Mouse (Mus musculus) intestine, embryonic 14.5 days (tissue): ENCODE results near the gene Cenph. TPM values are rescaled to one million over a fixed set of nuclear protein-coding genes. Genes with fewer than 3 reads are reported as not detected.
"Not testable (repeated sequence)": the region's sequence is repeated elsewhere in the genome, so short reads cannot be mapped to it uniquely, and the experiment has no call there.

Source experiments
- ATAC-seq: fragments of 200-750 bp; cut with Nextera tagmentation; replicated peaks from 2 replicates; pipeline ENCODE4 v1.8.0; 2017; ENCODE audit warnings: low read depth, moderate number of reproducible peaks, moderate TSS enrichment, moderate library complexity; ENCODE audit not compliant: low FRiP score, low TSS enrichment
- DNase-seq: peaks from one replicate; pipeline ENCODE4 v3.0.0-alpha.2; 2018; ENCODE audit warnings: low spot score
- H3K27ac ChIP-seq: fragments of 300-500 bp; sonication (generic); 2 replicates; pipeline ENCODE4 v1.5.1; 2014; ENCODE audit warnings: low read depth, mild to moderate bottlenecking, control low read depth
- H3K27me3 ChIP-seq: fragments of 300-500 bp; sonication (generic); replicated peaks from 2 replicates; pipeline ENCODE4 v1.6.1; 2014; ENCODE audit warnings: low read length, control low read depth; ENCODE audit not compliant: control insufficient read depth, insufficient read depth
- H3K36me3 ChIP-seq: fragments of 300-500 bp; sonication (generic); 2 replicates; pipeline ENCODE4 v1.6.1; 2014; ENCODE audit warnings: low read length, control low read depth; ENCODE audit not compliant: control insufficient read depth, insufficient read depth
- H3K4me1 ChIP-seq: fragments of 300-500 bp; sonication (generic); replicated peaks from 2 replicates; pipeline ENCODE4 v1.6.1; 2014; ENCODE audit warnings: low read length, control low read depth, mixed read lengths; ENCODE audit not compliant: control insufficient read depth, insufficient read depth
- H3K4me2 ChIP-seq: fragments of 300-500 bp; sonication (generic); 2 replicates; pipeline ENCODE4 v1.6.1; 2014; ENCODE audit warnings: low read length
- H3K4me3 ChIP-seq: fragments of 300-500 bp; sonication (generic); 2 replicates; pipeline ENCODE4 v1.5.1; 2014; ENCODE audit warnings: low read depth, low read length, control low read depth, mixed read lengths
- H3K9ac ChIP-seq: fragments of 300-500 bp; sonication (generic); 2 replicates; pipeline ENCODE4 v1.6.1; 2014; ENCODE audit warnings: mild to moderate bottlenecking, low read length
- H3K9me3 ChIP-seq: fragments of 300-500 bp; sonication (generic); 2 replicates; pipeline ENCODE4 v1.6.1; 2016; ENCODE audit warnings: low read length, control low read depth; ENCODE audit not compliant: control insufficient read depth
- WGBS: fragments of 180-500 bp; shearing (Covaris S2); extraction: QIAGEN DNeasy Blood & Tissue Kit; methylation state at CpG from one replicate; pipeline ENCODE4 v1.1.7; 2014; 5-methylcytosine and 5-hydroxymethylcytosine counted together
- polyA plus RNA-seq: library from polyadenylated mRNA; unstranded; fragments of >200 nt; fragmentation: Nextera tagmentation; extraction: Ambion mirVana; gene quantifications from 2 replicates; pipeline ENCODE4 v1.2.1, GENCODE M21; 2014

The Cenph gene
- 35.7 and 39.0 TPM in 2 replicates for polyA plus RNA-seq

DNA sequence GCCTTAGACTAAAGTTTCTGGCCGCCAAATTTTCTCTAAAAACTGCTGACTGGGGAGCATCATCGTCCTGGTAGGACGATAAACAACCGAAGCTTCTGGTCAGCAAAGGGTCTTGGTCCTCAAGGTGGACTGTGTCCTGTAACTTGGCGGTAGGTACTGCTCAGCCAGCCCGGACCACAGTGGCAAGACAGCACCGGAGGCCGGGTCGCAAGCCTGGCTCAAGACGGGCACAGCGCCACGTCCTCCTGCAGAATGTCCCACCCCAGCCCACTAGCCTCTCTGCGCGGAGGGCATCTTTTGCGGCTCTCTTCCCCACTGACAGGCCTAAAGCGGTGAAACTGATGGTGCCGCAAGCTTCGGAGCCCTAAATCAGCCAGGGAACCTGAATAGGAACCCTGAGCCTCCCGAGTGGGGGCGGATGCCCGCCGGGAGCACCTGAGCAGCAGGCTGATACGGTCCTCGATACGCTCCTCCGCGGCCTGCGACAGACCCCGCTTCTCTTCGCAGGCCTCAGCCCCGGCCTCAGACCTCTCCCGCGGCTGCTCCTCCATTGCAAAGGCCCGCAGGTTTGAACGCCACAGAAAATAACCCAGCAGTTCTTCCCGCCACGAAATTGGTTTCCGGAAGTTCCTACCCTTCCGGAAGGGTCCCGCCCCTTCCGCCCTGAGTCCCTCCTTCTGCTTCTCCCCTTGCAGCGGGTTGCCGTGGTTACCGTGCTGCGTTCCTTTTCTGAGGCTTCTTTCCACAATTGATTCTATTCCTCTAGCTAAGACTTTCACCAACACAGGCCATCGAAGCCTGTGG is at the start of gene Cenph:
Cenph (minus strand) TSS at position 648 of the 804 bp plus-strand sequence.
- Histone ChIP-seq H3K4me2 (peak within 1 kb of the TSS; percentile 97), H3K27me3 (no peaks in the 10 kb centered on the region), H3K27ac (peak within 1 kb of the TSS; percentile 9; the same call in 1 of the 2 replicates), H3K4me3 (peak within 1 kb of the TSS; percentile 91), H3K9me3 (no peaks in the 10 kb centered on the region), H3K9ac (peak within 1 kb of the TSS; percentile 70), H3K36me3 (peaks cover 36% of the 10 kb centered on the region), H3K4me1 (peaks cover 13% of the 10 kb centered on the region)
- peak; percentile 90 for ATAC-seq
- WGBS, result under 1% methylated on average over 46 of the region's 46 CpGs
- DNase-seq, result peak; percentile 88

DNA sequence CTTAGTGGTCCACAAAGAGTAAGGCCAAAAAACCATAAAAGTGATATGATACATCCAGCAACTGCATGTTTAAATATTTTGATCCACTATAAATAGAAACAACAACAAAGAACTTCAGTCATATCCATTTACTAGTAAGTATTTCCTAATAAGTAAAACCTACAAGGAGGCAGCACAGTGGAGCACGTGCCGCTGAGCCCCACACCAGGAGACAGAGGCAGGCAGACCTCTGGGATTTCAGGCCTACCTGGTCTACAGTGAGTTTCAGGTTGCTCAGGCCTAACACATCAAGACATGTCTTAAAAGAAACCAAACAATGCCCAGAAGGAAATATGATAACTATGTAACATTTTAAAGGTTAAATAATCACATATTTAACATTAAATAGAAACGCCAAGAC is 49.2 kb upstream of the Cenph start:
- no peak for ATAC-seq
- Histone ChIP-seq H3K4me3 (no peak overlapping the region), H3K27me3 (no peaks in the 10 kb centered on the region), H3K27ac (no peak overlapping the region), H3K9me3 (no peaks in the 10 kb centered on the region), H3K9ac (no peak overlapping the region), H3K4me1 (no peaks in the 10 kb centered on the region), H3K4me2 (no peak overlapping the region), H3K36me3 (peaks cover 74% of the 10 kb centered on the region)
- no peak for DNase-seq
- 92% methylated on average over 3 of the region's 3 CpGs for WGBS

DNA sequence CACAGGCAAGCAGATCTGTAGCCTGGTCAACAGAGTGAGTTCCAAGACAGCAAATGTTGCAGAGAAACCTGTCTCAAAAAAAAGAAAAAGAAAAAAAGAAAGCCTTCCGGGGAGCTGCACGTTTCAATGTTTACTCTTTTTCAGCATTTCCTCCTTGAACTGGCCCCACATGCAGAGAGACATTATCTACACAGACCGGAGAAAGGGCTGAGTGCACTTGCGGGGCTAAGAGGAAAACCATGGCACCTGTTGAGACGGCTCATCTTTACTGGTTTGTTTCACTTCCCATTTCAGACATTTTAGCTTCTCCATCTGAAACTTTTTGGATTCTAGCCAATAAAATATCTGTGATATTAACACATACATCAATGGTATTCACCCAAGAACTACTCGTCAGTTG is 48.6 kb upstream of the Cenph start:
- Histone ChIP-seq H3K36me3 (peaks cover 80% of the 10 kb centered on the region), H3K9ac (no peak overlapping the region), H3K4me2 (no peak overlapping the region), H3K27me3 (no peaks in the 10 kb centered on the region), H3K4me1 (no peaks in the 10 kb centered on the region), H3K27ac (no peak overlapping the region), H3K4me3 (no peak overlapping the region), H3K9me3 (no peaks in the 10 kb centered on the region)
- WGBS, result 60% methylated on average over 6 of the region's 6 CpGs
- no peak for DNase-seq
- ATAC-seq, result no peak

GRCm38 (mm10) chr13:100823863-100824262 is 48.2 kb upstream of the Cenph start:
- no peaks in the 10 kb centered on the region for H3K4me1 ChIP-seq
- DNase-seq (no peak), ATAC-seq (no peak)
- H3K36me3 ChIP-seq, result peaks cover 83% of the 10 kb centered on the region
- WGBS, result 93% methylated on average over 3 of the region's 3 CpGs
- H3K27me3 ChIP-seq, result no peaks in the 10 kb centered on the region
- no peak overlapping the region for H3K27ac ChIP-seq
- no peak overlapping the region for H3K9ac ChIP-seq
- H3K4me2 ChIP-seq, result no peak overlapping the region
- no peaks in the 10 kb centered on the region for H3K9me3 ChIP-seq
- no peak overlapping the region for H3K4me3 ChIP-seq

GRCm38 (mm10) chr13:100814451-100814850 is 38.8 kb upstream of the Cenph start:
- 95% methylated on average over 6 of the region's 6 CpGs for WGBS
- Histone ChIP-seq H3K4me3 (no peak overlapping the region), H3K27me3 (no peaks in the 10 kb centered on the region), H3K9me3 (no peaks in the 10 kb centered on the region), H3K9ac (no peak overlapping the region), H3K27ac (no peak overlapping the region), H3K36me3 (peaks cover 86% of the 10 kb centered on the region), H3K4me1 (no peaks in the 10 kb centered on the region), H3K4me2 (no peak overlapping the region)
- ATAC-seq (no peak), DNase-seq (no peak)

GRCm38 (mm10) chr13:100805776-100806175 is 30.1 kb upstream of the Cenph start:
- ATAC-seq (no peak), DNase-seq (no peak)
- peaks cover 86% of the 10 kb centered on the region for H3K36me3 ChIP-seq
- no peaks in the 10 kb centered on the region for H3K27me3 ChIP-seq
- no peak overlapping the region for H3K4me2 ChIP-seq
- H3K27ac ChIP-seq, result no peak overlapping the region
- H3K9ac ChIP-seq, result no peak overlapping the region
- 92% methylated on average over 3 of the region's 3 CpGs for WGBS
- H3K4me3 ChIP-seq, result no peak overlapping the region
- H3K4me1 ChIP-seq, result no peaks in the 10 kb centered on the region
- no peaks in the 10 kb centered on the region for H3K9me3 ChIP-seq

- Histone ChIP-seq H3K9ac (no peak overlapping the region), H3K4me1 (no peaks in the 10 kb centered on the region), H3K27me3 (no peaks in the 10 kb centered on the region), H3K9me3 (no peaks in the 10 kb centered on the region), H3K4me2 (no peak overlapping the region), H3K36me3 (peaks cover 13% of the 10 kb centered on the region; the same call in 1 of the 2 replicates), H3K27ac (no peak overlapping the region), H3K4me3 (no peak overlapping the region)
- 89% methylated on average over 6 of the region's 6 CpGs for WGBS
- ATAC-seq, result no peak
- DNase-seq, result no peak
Measured at GRCm38 (mm10) chr13:100797171-100797570, 21.5 kb upstream of the Cenph start.

DNA sequence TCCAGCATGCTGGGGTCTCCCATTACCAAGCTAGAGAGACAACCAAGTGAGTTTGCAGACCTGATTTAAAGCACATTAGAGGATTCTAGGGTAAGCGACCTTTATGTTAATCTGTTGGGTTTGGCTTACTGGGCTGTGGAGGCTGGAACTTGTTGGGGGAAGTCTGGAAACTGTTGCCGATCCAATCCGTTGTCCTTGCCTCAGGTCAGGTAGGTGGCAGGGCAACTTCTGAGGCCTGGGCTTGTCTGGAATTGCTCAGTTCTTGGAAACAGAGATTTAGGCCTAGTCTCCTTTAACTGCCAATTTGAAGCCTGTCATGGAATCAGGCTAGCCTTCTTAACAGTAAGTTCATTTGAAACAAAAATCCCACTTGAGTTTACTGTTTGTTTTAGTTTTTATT is 13.4 kb upstream of the Cenph start:
- WGBS, result 80% methylated on average over 3 of the region's 3 CpGs
- H3K36me3 ChIP-seq, result 0 out of 2 replicates have a peak, but pooled peaks cover 8% of the 10 kb centered on the region
- no peak overlapping the region for H3K9ac ChIP-seq
- DNase-seq (no peak), ATAC-seq (no peak)
- H3K4me1 ChIP-seq, result peaks cover 14% of the 10 kb centered on the region
- no peaks in the 10 kb centered on the region for H3K27me3 ChIP-seq
- no peak overlapping the region for H3K4me2 ChIP-seq
- no peaks in the 10 kb centered on the region for H3K9me3 ChIP-seq
- H3K4me3 ChIP-seq, result no peak overlapping the region
- H3K27ac ChIP-seq, result no peak overlapping the region

- not testable (repeated sequence) for H3K9me3 ChIP-seq, H3K27me3 ChIP-seq, H3K4me3 ChIP-seq, H3K9ac ChIP-seq, ATAC-seq, DNase-seq, H3K4me2 ChIP-seq, H3K27ac ChIP-seq
- Histone ChIP-seq H3K36me3 (peaks cover 17% of the 10 kb centered on the region), H3K4me1 (peaks cover 18% of the 10 kb centered on the region)
- WGBS, result 95% methylated on average over 10 of the region's 14 CpGs
Measured at GRCm38 (mm10) chr13:100788057-100788456, 12.4 kb upstream of the Cenph start.
